Mouse (Mus musculus) C2C12 (cell line): Measurements from ENCODE around the gene Clta.

Experiments
- CEBPB ChIP-seq: IDR thresholded peaks from one replicate; pipeline ENCODE4 v1.6.1; 2011; ENCODE audit warnings: low read depth, mild to moderate bottlenecking, control low read depth, moderate library complexity
- CTCF ChIP-seq: IDR thresholded peaks from one replicate; pipeline ENCODE4 v1.5.1; 2011; ENCODE audit not compliant: control insufficient read depth, insufficient read depth, insufficient read length
- FOSL1 ChIP-seq: IDR thresholded peaks from one replicate; pipeline ENCODE4 v1.8.0; 2011; ENCODE audit warnings: mild to moderate bottlenecking, low read length; ENCODE audit not compliant: poor library complexity, insufficient read depth, severe bottlenecking
- MAX ChIP-seq: IDR thresholded peaks from one replicate; pipeline ENCODE4 v1.6.1; 2011; ENCODE audit warnings: mild to moderate bottlenecking, control low read depth
- MYOG ChIP-seq: IDR thresholded peaks from one replicate; pipeline ENCODE4 v1.6.1; 2011; ENCODE audit not compliant: control insufficient read depth, insufficient read length; ENCODE audit errors: extremely low read depth
- USF1 ChIP-seq: IDR thresholded peaks from one replicate; pipeline ENCODE4 v1.6.1; 2011; ENCODE audit warnings: low read depth, mild to moderate bottlenecking, control low read depth, moderate library complexity

GRCm38 (mm10) chr4:43994342-43994741 is 9.9 kb upstream of the Clta start:
- TF ChIP-seq CTCF, result no peak
- TF ChIP-seq CEBPB, result no peak
- TF ChIP-seq USF1, result no peak
- no peak for TF ChIP-seq MAX
- no peak for TF ChIP-seq FOSL1
- no peak for TF ChIP-seq MYOG
